Mouse (Mus musculus) left cerebral cortex, postnatal 10 days (tissue): Measurements from ENCODE around the gene Rexo2. TPM values are rescaled to one million over a fixed set of nuclear protein-coding genes. Genes with fewer than 3 reads are reported as not detected.

Experiments
- DNase-seq, 2 experiments: peaks; one replicate each; pipeline ENCODE4 v3.0.0; 2021 to 2022; ENCODE audit warnings: low spot score in 2 of 2, mixed read lengths in 1 of 2; ENCODE audit errors: extremely low spot score in 1 of 2
- intact Hi-C: fragments of 180-260 bp; cut with DNase I; formaldehyde crosslinking; loops from one replicate; pipeline ENCODE4 v1.15.1; 2025
- microRNA-seq: library from miRNA; unstranded; fragments of <30 nt; microRNA quantifications from one replicate; pipeline ENCODE4 v1.2.0, GENCODE M21; 2022
- total RNA-seq, 2 experiments: library from RNA; stranded (reverse); gene quantifications; 2 replicates each; pipeline ENCODE4 v1.2.3; 2021

The Rexo2 gene
- total RNA-seq, 2 experiments from 2014 or later, result 102 to 109 TPM

DNA sequence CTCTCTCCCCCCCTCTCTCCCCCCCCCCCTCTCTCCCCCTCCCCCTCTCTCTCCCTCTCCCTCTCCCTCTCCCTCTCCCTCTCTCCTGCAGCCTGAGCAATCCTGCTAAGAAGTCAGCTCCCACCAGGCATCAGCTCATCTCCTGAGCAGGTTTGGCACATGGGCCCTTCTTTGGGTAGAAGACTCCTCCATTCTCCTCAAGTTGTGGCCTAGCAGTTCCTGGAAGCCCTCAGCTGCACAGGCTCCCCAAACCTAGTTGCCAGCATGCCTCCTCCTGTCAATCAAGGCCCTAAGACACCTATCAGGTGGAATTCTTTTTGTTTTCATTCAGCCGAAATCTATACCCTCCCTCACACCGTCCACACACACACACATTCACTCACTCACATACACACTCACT is 58.9 kb downstream of the Rexo2 start:
- intact Hi-C loops, result no loop called here
- DNase-seq, result no peak

DNA sequence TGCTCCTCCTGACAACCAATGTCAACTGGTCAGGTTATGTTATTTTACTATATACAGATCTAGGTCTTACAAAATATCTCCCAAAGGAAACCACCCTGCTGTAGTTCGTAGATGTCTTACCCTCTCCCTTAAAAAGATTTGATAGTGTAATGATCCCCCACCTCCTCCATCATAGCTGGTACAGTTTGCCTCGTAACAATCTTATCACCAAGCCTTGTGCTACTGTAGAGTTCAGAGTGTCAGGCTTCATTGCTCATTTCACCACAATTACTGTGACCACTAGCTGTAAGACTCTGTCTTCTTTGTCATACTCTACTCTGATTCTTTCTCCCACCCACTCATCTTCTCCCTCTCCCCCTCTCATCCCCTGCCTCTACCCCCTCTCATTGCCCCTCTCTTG is 59.4 kb downstream of the Rexo2 start:
- no peak for DNase-seq
- intact Hi-C loops, result no loop called here

DNA sequence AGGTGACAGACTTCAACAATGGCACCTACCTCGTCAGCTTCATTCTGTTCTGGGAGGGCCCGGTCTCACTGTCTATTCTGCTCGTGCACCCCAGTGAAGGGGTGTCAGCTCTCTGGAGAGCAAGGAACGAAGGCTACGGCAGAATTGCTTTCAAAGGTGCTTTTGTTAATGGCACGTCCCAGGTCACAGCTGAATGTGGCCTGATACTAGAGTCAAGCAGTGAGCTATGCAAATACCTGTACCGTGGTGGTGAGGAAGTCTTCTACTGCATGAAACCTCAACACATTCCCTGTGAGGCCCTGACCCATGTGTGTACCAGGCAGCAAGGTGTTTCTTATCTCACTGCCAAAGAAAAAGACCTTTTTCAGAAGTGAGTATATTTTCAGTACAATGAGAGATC is 60.0 kb downstream of the Rexo2 start:
- DNase-seq, result no peak
- intact Hi-C loops, result no loop called here

DNA sequence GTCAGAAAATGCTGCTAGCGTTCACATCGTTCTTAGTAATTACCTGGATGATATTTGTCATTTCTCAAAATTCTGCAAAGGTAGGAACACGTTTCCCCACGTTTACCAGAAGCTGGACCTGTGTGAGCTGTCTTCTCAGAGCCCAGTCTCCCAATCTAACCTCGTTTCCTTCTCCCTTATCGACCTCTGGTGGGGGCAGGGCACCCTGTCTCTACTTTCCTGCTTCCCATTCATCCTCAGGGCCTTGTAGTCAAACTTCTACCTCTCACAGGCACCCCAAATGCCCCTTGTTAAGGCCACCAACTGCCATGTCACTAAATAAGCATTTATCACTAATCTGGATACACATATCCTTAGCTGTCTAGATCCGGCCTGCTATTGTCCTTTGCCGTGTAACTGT is 61.6 kb downstream of the Rexo2 start:
- intact Hi-C loops, result no loop called here
- no peak for DNase-seq

Small RNA genes lying within 50 kb of the gene (microRNA-seq; reads per million reads assigned to microRNA genes)
- not detected for gene Gm23653

Other genes starting within 250 kb of the Rexo2 start
- under 1 TPM; 0.19 to 0.24 TPM for gene Nxpe2, start 127.2 kb downstream of the Rexo2 start, total RNA-seq
- gene Rbm7, start 14.7 kb upstream of the Rexo2 start, total RNA-seq, result 10 to 100 TPM; 35.1 to 36.6 TPM
- gene Gm5617, start 14.8 kb upstream of the Rexo2 start, total RNA-seq, result 1 to 10 TPM; 9.3 to 9.7 TPM
- gene Nnmt, start 124.5 kb upstream of the Rexo2 start, total RNA-seq, result 1 to 10 TPM; 8.0 to 9.7 TPM